Mouse (Mus musculus): ENCODE measurements around the gene Ccdc130. TPM values are rescaled to one million over a fixed set of nuclear protein-coding genes. Genes with fewer than 3 reads are reported as not detected.
"Not testable (repeated sequence)": the region's sequence is repeated elsewhere in the genome, so short reads cannot be mapped to it uniquely, and the experiment has no call there.

Ccdc130 gene
- polyA plus RNA-seq (2012; rRNA removed) = 33.1 and 35.3 TPM in 2 replicates

- peak; percentile 91 for DNase-seq (ENCODE audit: low spot score)
These were observed at the start of gene Ccdc130 for GRCm38 (mm10) chr8:84269950-84270773. Gene Ccdc130, minus strand, starts transcription at chr8:84270380.

- DNase-seq (ENCODE audit: low spot score) = no peak
These were observed 38.2 kb upstream of the Ccdc130 start for GRCm38 (mm10) chr8:84308376-84308775.

DNA sequence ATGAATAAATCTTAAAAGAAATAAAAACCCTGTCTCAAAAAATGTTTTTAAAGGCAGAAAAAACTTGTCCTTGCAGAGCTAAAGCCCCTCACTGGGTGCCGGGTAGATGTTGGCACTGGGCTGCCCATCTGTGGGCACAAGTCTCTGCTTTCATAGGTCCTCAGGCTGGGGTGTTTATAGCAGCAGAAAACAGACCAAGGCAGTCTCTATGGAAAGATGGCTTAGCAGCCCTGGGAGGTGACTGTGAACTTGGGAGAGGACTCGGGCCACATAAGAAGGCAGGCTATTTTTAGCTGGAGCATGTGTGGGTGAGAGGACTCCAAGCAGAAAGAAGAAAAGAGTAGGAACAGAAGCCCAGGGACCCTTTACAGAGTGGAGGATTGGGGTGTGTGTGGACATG, 33.8 kb upstream of the Ccdc130 start:
- no peak for DNase-seq (ENCODE audit: low spot score)

DNA sequence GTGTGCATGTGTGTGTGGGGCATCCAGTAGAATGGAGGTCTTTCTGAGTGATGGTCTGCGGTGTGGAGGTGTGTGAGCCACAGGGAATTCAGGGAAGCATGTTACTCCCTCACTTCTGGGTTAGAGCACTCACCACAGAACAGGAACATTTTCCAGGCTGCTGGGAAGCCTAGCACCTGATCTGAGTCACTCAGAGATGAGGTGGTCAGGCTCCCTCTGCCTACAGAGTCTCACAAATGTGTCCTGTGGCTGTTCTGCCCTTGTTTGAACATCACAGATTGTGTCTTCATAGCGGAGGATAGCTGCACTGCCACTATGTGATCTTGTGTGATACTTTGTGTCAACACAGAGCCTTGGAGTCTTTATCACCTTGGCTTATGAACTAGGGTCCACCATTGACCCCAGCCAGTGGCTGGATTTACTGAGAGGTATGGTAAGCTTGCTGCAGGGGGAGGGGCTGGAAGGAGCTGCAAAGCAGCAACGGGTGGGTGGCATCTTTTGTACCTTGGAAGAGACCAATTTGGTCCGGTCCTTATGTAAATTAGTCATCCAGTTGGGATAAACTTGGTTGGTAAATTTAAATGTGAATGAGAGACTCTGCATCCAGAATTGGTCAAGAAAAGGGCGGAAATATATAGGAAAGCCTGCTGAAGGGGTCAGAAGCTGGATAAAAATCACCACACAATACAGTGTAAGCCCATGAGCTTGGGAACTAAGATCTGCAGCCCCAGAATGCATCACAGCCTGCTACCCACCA, 27.0 kb upstream of the Ccdc130 start:
- no peak for DNase-seq (ENCODE audit: low spot score)

DNA sequence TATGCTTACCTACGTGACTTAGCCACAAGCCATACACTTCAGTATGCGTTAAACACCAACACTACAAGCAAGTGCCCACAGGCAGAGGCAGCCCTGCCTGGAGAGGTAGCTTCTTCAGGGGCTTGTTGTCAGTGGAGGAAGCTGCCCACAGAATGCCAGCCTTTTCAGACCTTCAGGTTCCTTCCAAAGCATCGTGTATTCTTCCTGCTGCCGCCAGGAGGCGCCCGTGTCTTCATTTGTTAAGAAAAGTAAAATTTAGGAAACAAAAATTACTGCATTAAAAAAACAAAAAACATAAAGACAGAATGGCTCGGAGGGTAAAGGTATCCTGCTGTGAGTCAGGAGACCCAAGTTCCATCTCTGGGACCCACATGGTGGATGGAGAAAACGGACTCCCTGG, 21.5 kb upstream of the Ccdc130 start:
- no peak for DNase-seq (ENCODE audit: low spot score)

DNA sequence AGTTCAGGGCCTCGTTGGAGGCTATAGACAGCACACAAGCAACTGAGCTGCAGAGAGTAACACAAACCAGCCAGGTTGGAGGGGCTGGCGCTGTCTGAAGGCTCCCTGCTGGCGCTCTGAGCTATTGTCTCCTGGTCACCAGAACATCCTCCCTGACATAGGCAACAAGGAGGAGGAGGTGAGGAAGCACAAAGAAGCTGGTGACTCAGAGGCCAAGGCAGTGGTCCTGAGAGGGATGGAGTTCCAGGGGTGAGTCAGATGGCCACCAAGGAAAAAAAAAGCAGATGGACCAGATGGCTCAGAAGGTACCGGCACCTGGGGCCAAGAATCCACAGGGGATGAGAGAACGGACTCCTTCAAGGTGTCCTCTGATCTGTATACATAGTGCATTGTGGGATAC, 20.9 kb upstream of the Ccdc130 start:
- no peak for DNase-seq (ENCODE audit: low spot score)

DNA sequence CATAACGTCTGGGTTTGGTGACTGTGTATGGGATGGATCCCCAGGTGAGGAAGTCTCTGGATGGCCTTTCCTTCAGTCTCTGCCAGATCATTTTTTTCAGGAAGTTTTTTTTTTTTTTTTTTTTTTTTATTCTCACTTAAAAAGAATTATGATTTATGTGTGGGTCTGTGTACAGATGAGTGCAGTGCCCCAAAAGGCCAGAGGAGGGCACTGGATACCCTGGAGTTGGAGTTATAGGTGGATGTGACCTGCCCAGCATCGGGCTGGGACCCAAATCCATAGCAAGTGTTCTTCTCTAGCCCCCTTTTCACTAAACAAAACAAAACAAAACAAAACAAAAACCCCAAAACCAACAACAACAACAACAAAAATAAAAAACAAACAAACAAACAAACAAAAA, 18.7 kb upstream of the Ccdc130 start:
- DNase-seq (ENCODE audit: low spot score) = no peak

GRCm38 (mm10) chr8:84285665-84286064, 15.5 kb upstream of the Ccdc130 start:
- not testable (repeated sequence) for DNase-seq (ENCODE audit: low spot score)

DNA sequence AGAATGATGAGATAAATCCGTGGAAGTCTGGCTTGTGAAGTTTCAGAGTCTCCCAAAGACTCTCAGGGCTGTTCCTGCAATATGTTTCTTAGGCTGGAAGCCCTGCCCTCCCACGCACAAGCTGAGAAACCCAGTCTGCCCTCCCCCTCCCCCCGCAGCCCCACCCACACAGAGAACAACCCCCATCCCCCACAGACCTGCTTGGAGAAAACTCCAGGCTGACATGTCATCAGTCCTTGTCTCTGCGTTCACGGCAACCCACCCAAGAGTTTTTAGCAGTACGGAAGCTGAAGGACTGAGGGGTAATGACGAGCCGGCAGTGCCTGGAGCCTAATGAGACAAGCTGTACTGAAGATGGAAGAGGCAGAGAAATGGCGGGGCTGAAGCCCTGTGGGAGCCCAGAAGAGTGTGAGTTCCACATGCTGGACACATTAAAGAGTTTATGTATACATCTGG, 14.5 kb upstream of the Ccdc130 start:
- no peak for DNase-seq (ENCODE audit: low spot score)

- DNase-seq (ENCODE audit: low spot score) = no peak
These were observed 10.6 kb upstream of the Ccdc130 start for GRCm38 (mm10) chr8:84280777-84281176.

DNA sequence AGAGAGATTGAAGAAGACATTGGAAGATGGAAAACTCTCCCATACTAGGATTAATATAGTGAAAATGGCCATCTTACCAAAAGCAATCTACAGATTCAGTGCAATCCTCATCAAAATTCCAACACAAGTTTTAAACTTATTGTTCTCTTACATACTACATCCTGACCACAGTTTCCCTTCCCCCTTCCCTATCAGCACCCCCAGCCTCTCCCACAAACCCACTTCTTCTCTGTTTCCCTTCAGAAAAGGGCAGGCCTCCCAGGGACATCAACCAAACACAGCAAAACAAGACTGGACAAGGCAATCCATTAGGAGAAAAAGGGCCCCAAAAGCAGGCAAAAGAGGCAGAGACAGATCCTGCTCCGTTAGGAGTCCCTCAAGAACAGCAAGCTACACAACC, 6.3 kb upstream of the Ccdc130 start:
- no peak for DNase-seq (ENCODE audit: low spot score)

DNA sequence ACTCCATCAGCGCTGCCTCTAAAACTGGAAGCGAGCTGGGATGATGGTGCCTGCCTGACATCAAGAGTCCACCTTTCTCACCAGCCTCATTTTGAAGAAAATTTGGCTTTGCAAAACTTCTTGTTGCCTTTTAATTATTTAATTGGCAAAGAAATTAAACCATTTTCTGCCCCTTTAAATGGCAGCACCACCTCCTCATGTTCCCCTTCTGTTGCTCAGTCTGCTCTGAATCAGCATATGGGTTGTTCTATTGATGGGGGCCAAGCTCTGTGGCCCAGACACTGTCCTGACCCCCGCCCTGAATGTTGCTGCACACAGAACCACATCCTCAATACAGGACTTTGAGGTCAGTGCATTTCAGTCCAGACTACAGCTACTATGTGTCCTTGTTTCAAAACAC, 3.8 kb upstream of the Ccdc130 start:
- no peak for DNase-seq (ENCODE audit: low spot score)

- no peak for DNase-seq (ENCODE audit: low spot score)
These were observed 2.1 kb upstream of the Ccdc130 start for GRCm38 (mm10) chr8:84272302-84272701.

GRCm38 (mm10) chr8:84261098-84261497, 9.1 kb downstream of the Ccdc130 start:
- no peak for DNase-seq (ENCODE audit: low spot score)

DNA sequence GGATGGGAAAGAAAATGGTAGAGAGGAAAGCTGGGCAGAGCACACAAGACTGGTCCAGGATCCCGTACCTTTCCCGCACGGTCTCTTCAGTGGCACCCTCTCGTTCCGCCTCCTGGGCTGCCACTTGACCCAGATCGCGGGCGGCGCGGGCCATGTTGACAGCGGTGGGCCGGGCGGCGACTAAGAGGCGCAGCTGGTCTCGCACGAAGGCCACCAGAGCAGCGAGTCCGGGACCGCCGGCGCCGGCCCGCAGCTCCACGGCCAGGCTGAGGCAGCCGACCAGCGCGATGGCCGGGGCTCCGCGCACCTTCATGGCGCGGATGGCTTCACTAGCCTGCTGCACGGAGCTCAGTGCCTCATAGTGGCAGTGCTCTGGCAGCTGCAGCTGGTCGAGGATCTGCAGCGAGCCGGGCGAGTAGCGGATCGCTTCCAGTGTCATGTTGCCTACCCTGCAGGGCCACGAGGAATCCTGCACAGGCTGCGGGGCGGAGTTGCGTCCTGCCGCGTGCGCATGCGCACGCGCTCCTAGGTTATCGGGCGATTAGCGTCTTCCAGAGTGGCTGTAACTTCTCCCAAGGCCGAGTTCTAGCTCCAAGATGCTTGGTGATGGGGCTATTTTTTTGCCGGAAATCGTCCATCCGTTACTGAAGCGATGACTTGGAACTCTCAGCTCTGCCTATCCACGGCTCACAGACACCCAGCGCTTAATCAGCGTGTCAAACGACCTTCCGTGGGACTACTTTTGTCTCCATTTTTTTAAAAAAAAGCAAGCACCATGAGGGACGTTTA, 13.2 kb downstream of the Ccdc130 start, which contains the start of gene Mri1:
Mri1 (minus strand) TSS at position 505 of the 789 bp plus-strand sequence.
- DNase-seq (ENCODE audit: low spot score) = peak; percentile 77

DNA sequence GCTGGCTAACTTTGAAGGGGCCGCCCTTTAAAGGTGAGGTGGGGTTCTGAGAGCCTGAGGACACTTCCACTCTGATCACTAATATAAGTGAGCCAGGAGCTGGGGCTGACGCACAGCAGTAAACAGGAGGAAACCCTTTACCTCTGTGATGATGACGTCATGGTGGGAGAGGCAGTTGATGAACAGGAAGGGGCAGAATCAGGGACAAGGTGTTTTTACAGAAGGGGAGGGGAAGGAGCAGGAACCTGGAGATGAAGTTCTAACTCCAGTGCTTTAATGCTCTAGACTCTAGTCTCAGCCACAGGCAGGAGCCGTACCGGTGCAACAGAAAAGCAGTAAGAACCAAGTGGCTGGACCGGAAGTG, 13.7 kb downstream of the Ccdc130 start:
- DNase-seq (ENCODE audit: low spot score) = no peak

DNA sequence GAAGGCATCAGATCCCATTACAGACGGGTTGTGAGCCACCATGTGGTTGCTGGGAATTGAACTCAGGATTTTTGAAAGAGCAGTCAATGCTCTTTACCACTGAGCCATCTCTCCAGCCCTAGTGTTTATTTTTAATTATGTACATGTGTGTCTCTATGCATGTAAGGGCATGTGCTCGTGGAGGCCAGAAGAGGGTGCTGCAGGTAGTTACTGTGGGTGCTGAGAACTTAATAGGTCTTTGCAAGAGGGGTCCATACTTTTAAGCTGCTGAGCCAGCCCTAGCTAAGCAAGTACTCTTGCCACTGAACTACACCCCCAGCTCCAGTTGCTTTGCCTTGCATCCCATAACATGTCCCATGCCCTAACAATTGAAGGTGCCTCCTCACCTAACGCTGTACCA, 14.3 kb downstream of the Ccdc130 start:
- DNase-seq (ENCODE audit: low spot score) = no peak

DNA sequence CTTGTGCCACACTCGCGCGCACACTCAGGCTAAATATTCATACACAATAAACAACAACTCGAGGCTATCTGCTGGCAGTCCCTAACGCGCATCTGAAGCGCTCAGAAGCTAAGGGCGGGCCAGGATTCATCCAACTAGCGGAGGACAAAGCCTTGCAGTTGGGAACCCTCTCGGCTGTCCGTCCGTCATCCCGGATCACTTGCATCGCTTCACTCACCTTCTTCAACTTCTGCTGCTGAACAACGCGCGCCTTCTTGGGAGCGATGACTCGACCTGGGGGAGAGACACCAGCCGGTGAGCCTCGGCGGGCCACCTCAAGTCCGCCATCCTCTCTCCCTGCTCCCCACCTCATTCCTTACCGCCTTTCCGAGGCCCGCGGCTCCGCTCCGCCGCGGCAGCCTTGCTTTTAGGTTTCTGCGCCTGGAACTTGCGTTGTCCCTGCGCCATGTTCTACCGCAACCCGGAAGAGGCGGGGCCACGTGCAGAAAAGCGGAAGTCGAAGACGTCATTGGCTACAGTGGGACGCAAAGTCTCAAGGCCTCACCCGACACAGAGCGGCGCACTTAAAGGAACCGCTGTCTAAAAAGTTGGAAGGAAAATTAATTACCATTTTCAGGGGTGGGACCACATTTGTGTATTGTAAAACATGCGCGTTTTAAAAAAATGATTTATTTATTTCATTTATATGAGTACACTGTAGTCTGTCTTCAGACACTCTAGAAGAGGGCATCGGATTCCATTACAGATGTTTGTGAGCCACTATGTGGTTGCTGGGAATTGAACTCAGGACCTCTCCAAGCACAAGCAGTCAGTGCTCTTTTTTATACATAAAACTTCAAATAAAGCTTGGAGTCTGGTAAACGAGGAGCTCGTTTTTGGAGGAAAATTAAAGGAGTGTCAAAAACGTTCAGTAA, 20.7 kb downstream of the Ccdc130 start, which contains the start of gene D8Ertd738e:
D8Ertd738e (minus strand) TSS at position 463 of the 914 bp plus-strand sequence.
- peak; percentile 61 for DNase-seq (ENCODE audit: low spot score)

- no peak for DNase-seq (ENCODE audit: low spot score)
These were observed 28.4 kb downstream of the Ccdc130 start for GRCm38 (mm10) chr8:84241821-84242220.

DNA sequence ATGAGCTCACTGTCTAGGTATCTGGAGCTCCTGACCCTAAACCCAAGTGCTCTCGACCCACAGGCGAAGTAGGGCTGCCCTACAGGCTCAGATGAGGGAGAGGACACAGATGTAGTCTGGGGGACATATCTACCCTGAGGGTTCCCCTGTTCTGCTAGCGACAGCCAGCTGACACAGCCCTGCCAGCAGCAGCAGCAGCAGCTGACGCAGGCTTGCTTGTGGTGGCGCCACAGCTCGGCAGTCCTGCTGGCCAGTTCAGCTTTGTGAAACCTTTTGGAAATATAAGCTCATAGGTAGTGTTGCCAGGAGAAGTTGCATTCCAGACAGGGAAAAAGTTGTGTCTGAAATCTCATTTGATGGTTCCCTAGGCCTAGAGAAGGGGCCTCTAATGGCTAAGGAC, 29.0 kb downstream of the Ccdc130 start:
- DNase-seq (ENCODE audit: low spot score) = no peak

Measured in urinary bladder, adult 2 months (tissue).